Mouse (Mus musculus): ENCODE measurements at regions not wholly inside any gene's neighbourhood (a gene's known extent, or its start where the extent isn't known, plus 50 kb on each side); places are given as distances from the start of the nearest gene placed in this dataset.

DNA sequence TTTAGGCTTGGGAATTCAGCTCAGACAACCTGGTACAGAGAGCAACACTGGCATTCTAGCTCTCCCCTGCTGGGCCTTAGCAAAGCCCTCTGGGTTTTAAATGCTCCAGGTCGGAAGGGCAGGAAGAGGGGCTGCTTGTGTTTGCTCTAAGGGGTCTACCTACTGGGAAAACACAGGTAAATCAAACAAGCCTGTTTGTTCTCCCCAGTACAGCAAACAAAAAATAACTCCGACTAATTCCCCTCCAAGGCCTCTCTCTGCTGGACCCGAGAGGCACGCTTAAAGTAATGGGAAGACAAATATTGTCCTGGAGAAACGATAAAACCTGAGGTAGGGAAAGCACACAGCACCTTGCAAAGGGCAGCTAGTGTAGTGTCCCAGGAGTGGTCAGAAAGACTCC lies 118.4 kb downstream of the Rplp1 start:
- no peak for TF ChIP-seq CTCF (IDR thresholded peaks at IDR 0.05; ENCODE audit: low read depth)
- TF ChIP-seq EP300 (optimal IDR thresholded peaks at IDR 0.05): no peak

All from stomach, postnatal 0 days (tissue).